Mouse (Mus musculus) bone marrow macrophage, adult 2 months (primary cell): ENCODE data around the gene Pnmal1. TPM values are rescaled to one million over a fixed set of nuclear protein-coding genes. Genes with fewer than 3 reads are reported as not detected.
A peak's percentile ranks its signal among the peaks of the same experiment; 100 is the strongest.

Source experiments
- H3K27ac ChIP-seq: 2 replicates; pipeline ENCODE4 v1.5.1; 2012; ENCODE audit warnings: low read depth, low read length; ENCODE audit not compliant: insufficient read depth
- H3K4me1 ChIP-seq: 2 replicates; pipeline ENCODE4 v1.6.1; 2012; ENCODE audit warnings: low read length; ENCODE audit not compliant: control insufficient read depth, insufficient read depth
- H3K4me3 ChIP-seq: 2 replicates; pipeline ENCODE4 v1.5.1; 2012; ENCODE audit warnings: mild to moderate bottlenecking, low read length, moderate library complexity; ENCODE audit not compliant: insufficient read depth
- CTCF ChIP-seq: IDR thresholded peaks from 2 replicates; pipeline ENCODE4 v1.5.1; 2012; ENCODE audit warnings: low read depth, mild to moderate bottlenecking, low read length, moderate library complexity
- POLR2A ChIP-seq: IDR thresholded peaks from 2 replicates; pipeline ENCODE4 v1.6.1; 2012; ENCODE audit warnings: mild to moderate bottlenecking, low read depth, low read length, borderline replicate concordance
- polyA plus RNA-seq: library from polyadenylated mRNA; stranded (reverse); fragments of >200 nt; gene quantifications from 2 replicates; pipeline ENCODE4 v1.2.4, GENCODE M21; 2012; ENCODE audit not compliant: missing spikeins, insufficient read depth, insufficient read length

Pnmal1 gene
- polyA plus RNA-seq, 1 experiment, result not detected

DNA sequence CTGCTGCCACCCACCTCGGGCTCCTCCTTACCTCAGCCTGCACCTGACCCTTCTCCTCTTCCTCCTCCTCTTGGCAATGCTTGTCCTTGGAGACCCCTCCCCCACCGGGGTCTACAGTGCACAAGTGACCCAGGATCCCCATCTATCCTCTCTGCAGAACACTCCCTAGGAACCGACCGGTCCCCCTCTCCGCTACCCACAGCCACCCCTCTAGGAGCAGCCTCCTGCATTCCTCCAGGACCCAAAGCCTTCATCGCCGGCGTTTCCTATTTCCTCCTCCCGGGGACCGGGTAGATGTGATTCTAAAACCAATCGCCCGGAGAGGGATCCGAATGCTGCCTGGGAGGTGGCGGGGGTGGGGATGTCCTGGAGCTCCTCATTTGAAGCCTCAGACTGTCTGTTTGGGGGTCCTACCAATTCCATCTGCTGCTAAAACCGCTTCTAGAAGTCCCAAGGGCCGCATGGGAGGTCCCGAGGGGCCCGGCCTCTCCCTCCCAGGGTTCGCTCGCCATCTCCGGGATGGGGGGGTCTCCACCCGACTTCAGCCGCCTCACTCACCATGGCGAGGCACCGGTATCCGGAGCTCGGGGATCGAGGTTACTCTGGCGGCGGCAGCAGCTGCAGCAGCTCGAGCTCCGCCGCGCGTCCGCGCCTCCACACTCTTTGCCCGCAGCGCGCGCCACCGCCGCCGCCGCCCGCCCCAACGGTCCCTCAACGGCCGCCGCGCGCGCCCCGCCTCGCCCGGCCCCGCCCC, 36.0 kb upstream of the Pnmal1 start:
- H3K27ac ChIP-seq, result peak overlapping the region; percentile 96
- peak overlapping the region; percentile 88 for H3K4me3 ChIP-seq
- no peak for TF ChIP-seq POLR2A
- TF ChIP-seq CTCF, result no peak
- H3K4me1 ChIP-seq, result peaks cover 7% of the 10 kb centered on the region

- H3K27ac ChIP-seq, result peak within 1 kb of the TSS; percentile 96
- TF ChIP-seq POLR2A (no peak), CTCF (no peak)
- H3K4me1 ChIP-seq, result peaks cover 7% of the 10 kb centered on the region
- H3K4me3 ChIP-seq, result peak within 1 kb of the TSS; percentile 88
Measured at GRCm38 (mm10) chr7:16924037-16924834, 35.2 kb upstream of the Pnmal1 start, which contains the start of gene Calm3. Gene Calm3, minus strand, starts transcription at chr7:16924114.

DNA sequence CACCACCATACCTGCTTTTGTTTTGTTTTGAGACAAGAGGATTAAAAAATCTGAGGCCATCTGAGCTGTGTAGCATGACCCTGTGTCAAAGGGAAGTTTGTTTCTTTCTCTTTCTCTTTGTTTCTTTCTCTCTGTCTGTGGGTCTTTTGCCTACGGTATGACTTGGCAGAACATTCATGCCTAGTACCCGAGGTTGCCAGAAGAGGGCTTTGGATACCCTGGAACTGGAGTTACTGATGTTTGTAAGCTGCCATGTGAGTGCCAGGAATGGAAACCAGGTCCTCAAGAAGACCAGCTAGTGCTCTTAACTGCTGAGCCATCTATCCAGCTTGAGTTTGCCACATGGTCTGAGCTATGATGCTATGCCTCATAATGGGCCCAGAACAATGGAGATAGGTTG, 31.1 kb upstream of the Pnmal1 start:
- Histone ChIP-seq H3K4me1 (peaks cover 2% of the 10 kb centered on the region; the same call in 1 of the 2 replicates), H3K4me3 (no peak overlapping the region), H3K27ac (no peak overlapping the region)
- no peak for TF ChIP-seq POLR2A
- TF ChIP-seq CTCF, result no peak

DNA sequence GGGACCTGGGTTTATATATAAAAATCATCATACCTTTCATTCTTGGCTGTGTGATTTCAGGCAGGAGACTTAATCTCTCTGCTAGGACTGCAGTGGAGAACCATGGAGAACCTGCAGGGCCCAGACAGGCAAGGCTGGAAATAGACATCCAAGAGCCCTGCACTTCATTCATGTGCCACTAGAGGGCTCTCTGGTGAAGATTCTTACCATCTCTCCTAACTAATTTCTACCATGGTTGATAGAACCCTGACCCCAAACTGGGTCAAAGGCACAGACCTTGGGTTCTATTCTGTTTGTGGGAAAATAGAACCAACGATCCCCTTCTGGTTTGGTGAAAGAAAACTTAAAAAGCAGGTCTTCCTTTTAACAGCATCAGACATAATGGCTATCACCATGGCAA, 28.6 kb upstream of the Pnmal1 start:
- no peak overlapping the region for H3K27ac ChIP-seq
- H3K4me3 ChIP-seq, result no peak overlapping the region
- peak; percentile 41; the same call in 1 of the 2 replicates for TF ChIP-seq CTCF
- no peak for TF ChIP-seq POLR2A
- H3K4me1 ChIP-seq, result no peaks in the 10 kb centered on the region; the same call in 1 of the 2 replicates

GRCm38 (mm10) chr7:16931968-16932627, 27.4 kb upstream of the Pnmal1 start:
- Histone ChIP-seq H3K27ac (no peak overlapping the region), H3K4me3 (no peak overlapping the region), H3K4me1 (no peaks in the 10 kb centered on the region; the same call in 1 of the 2 replicates)
- TF ChIP-seq CTCF, result peak; percentile 26; the same call in 1 of the 2 replicates
- no peak for TF ChIP-seq POLR2A

GRCm38 (mm10) chr7:16932704-16933577, 26.5 kb upstream of the Pnmal1 start:
- H3K4me1 ChIP-seq, result no peaks in the 10 kb centered on the region; the same call in 1 of the 2 replicates
- no peak for TF ChIP-seq POLR2A
- TF ChIP-seq CTCF, result no peak
- no peak overlapping the region for H3K4me3 ChIP-seq

GRCm38 (mm10) chr7:16937312-16937711, 22.2 kb upstream of the Pnmal1 start:
- Histone ChIP-seq H3K4me1 (no peaks in the 10 kb centered on the region), H3K27ac (no peak overlapping the region), H3K4me3 (no peak overlapping the region)
- TF ChIP-seq CTCF, result peak; percentile 38
- TF ChIP-seq POLR2A, result no peak

More at GRCm38 (mm10) chr7:16932704-16933577, 26.5 kb upstream of the Pnmal1 start:
- no peak overlapping the region for H3K27ac ChIP-seq

DNA sequence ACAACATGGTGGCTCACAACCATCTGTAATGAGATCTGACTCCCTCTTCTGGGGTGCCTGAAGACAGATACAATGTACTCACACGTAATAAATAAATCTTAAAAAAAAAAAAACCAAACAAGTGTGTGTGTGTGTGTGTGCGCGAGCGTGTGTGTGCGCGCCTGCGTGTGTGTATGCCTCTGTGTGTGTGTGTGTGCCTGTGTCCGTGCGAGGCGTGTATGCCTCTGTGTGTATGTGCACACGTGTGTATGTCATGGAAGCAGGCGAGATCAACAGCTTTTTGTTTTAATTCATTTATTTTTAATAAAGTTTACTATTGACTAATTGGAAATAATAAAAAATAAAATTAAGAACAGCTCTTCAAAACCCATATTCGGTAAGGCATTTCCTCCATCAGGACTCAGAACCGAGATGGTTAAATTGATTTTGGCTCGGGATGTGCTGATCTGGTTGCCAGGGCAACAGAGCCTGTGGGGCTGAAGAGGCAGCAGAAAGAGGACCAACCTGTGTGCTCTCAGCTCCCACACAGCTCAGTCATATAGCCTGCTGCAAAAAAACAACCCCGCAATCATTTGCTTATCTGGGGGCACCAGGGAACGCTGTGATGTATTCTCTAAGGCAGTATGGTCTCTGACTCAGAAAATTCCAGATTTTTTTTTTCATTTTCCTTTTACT, 21.2 kb upstream of the Pnmal1 start:
- TF ChIP-seq POLR2A, result no peak
- TF ChIP-seq CTCF, result no peak
- Histone ChIP-seq H3K4me3 (no peak overlapping the region), H3K27ac (no peak overlapping the region), H3K4me1 (no peaks in the 10 kb centered on the region)
